Comparison of ENCODE assay signal across 18 mouse cellular contexts in the genomic region with DNA sequence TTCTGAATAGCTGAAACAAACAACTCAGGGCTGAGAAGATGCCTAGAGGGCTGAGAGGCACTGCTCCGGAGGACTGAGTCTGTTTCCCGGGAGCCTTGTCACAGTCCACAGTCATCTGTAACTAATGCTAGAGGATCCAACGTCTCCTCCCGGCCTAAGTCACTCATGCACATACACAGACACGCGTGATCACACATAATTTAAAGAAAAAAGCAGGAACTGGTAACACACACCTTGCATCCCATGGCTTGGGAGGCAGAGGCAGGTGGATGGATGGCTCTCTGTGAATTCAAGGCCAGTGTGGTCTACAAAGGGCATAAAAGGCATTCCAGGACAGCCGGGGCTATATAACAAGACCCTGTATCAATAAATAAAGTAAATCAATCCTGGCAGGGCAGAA. TPM values are rescaled to one million over a fixed set of nuclear protein-coding genes. Genes with fewer than 3 reads are reported as not detected.
DNase-seq lines count a peak whose midpoint lies in the region; ATAC-seq lines count a peak whose summit lies in the region.
"Had no signal": no experiment of that assay in that cellular context is flagged by ENCODE, and none has a peak within 500 bp of the region (broad histone marks: within the 10 kb centered on the region; RNA-seq: fewer than 3 reads in every experiment).

No protein-coding gene starts in this region.

- no peak overlapping the region for H3K4me2 ChIP-seq in heart, embryonic 11.5 days
- no peak overlapping the region for H3K4me2 ChIP-seq in kidney, embryonic 14.5 days (replicated peaks; ENCODE audit: low read depth, low read length)
- H3K4me2 ChIP-seq in neural tube, embryonic 12.5 days (replicated peaks): 0 out of 2 replicates have a peak overlapping the region, but pooled peaks have one; percentile 4
- H3K4me2 ChIP-seq in neural tube, embryonic 15.5 days: no peak overlapping the region
- H3K4me2 ChIP-seq in liver, embryonic 16.5 days (ENCODE audit: low read depth, low read length): no peak overlapping the region
- H3K4me2 ChIP-seq: limb, embryonic 15.5 days; midbrain, embryonic 13.5 days had no signal

- H3K9me3 ChIP-seq in heart, embryonic 10.5 days: no peaks in the 10 kb centered on the region
- H3K9me3 ChIP-seq in heart, embryonic 11.5 days (replicated peaks; ENCODE audit: control insufficient read depth, low read length): 0 out of 2 replicates have a peak, but pooled peaks cover 3% of the 10 kb centered on the region
- no peaks in the 10 kb centered on the region for H3K9me3 ChIP-seq in kidney, embryonic 14.5 days (ENCODE audit: control insufficient read depth, low read length)
- 0 out of 2 replicates have a peak, but pooled peaks cover 5% of the 10 kb centered on the region for H3K9me3 ChIP-seq in neural tube, embryonic 12.5 days
- H3K9me3 ChIP-seq in neural tube, embryonic 15.5 days (replicated peaks): no peaks in the 10 kb centered on the region
- no peaks in the 10 kb centered on the region for H3K9me3 ChIP-seq in liver, embryonic 16.5 days (replicated peaks; ENCODE audit: control insufficient read depth, low read length)
- H3K9me3 ChIP-seq: limb, embryonic 15.5 days had no signal

- no peak overlapping the region for H3K9ac ChIP-seq in heart, embryonic 11.5 days (ENCODE audit: low read depth, low read length)
- no peak overlapping the region for H3K9ac ChIP-seq in kidney, embryonic 14.5 days (ENCODE audit: low read depth, low read length)
- no peak overlapping the region for H3K9ac ChIP-seq in neural tube, embryonic 12.5 days
- no peak overlapping the region for H3K9ac ChIP-seq in neural tube, embryonic 15.5 days (replicated peaks)
- no peak overlapping the region for H3K9ac ChIP-seq in liver, embryonic 16.5 days (ENCODE audit: low read depth, low read length)
- H3K9ac ChIP-seq: forebrain, postnatal 0 days; limb, embryonic 15.5 days; midbrain, embryonic 13.5 days had no signal

- 87% methylated on average over 7 of the region's 7 CpGs for WGBS in heart, embryonic 10.5 days
- 79% methylated on average over 7 of the region's 7 CpGs for WGBS in heart, embryonic 11.5 days (ENCODE audit: insufficient replicate concordance)
- 27% methylated on average over 7 of the region's 7 CpGs for WGBS in kidney, embryonic 14.5 days
- WGBS in neural tube, embryonic 12.5 days: 27% methylated on average over 7 of the region's 7 CpGs
- 17% methylated on average over 7 of the region's 7 CpGs for WGBS in neural tube, embryonic 15.5 days
- WGBS in liver, embryonic 16.5 days (ENCODE audit: insufficient replicate concordance): 67% methylated on average over 7 of the region's 7 CpGs

- no peak for DNase-seq in heart, embryonic 10.5 days (ENCODE audit: low spot score)
- no peak for DNase-seq in kidney, postnatal 10 days
- DNase-seq in thymus, postnatal 36 days: no peak
- DNase-seq: adrenal gland, postnatal 36 days; forebrain, postnatal 0 days; heart, postnatal 4 days; layer of hippocampus, postnatal 36 days; right cerebral cortex, adult 18-20 months; thymus, postnatal 14 days had no signal

- no peaks in the 10 kb centered on the region for H3K27me3 ChIP-seq in heart, embryonic 10.5 days (ENCODE audit: insufficient read depth, poor library complexity, severe bottlenecking)
- no peaks in the 10 kb centered on the region for H3K27me3 ChIP-seq in heart, embryonic 11.5 days (ENCODE audit: control insufficient read depth, insufficient read depth, low read length)
- H3K27me3 ChIP-seq in kidney, embryonic 14.5 days (ENCODE audit: control insufficient read depth, insufficient read depth, low read length): no peaks in the 10 kb centered on the region
- H3K27me3 ChIP-seq in neural tube, embryonic 12.5 days (replicated peaks): no peaks in the 10 kb centered on the region
- H3K27me3 ChIP-seq in neural tube, embryonic 15.5 days (replicated peaks): no peaks in the 10 kb centered on the region
- no peaks in the 10 kb centered on the region for H3K27me3 ChIP-seq in liver, embryonic 16.5 days (ENCODE audit: control insufficient read depth, insufficient read depth, low read depth, low read length)
- H3K27me3 ChIP-seq: limb, embryonic 15.5 days; midbrain, embryonic 13.5 days had no signal

- no peak overlapping the region for H3K4me3 ChIP-seq in heart, embryonic 10.5 days
- no peak overlapping the region for H3K4me3 ChIP-seq in heart, embryonic 11.5 days (ENCODE audit: low read depth, low read length)
- no peak overlapping the region for H3K4me3 ChIP-seq in kidney, embryonic 14.5 days (ENCODE audit: low read length)
- H3K4me3 ChIP-seq in neural tube, embryonic 12.5 days: no peak overlapping the region
- H3K4me3 ChIP-seq in neural tube, embryonic 15.5 days (replicated peaks): no peak overlapping the region
- H3K4me3 ChIP-seq in liver, embryonic 16.5 days (ENCODE audit: low read depth, low read length): no peak overlapping the region
- H3K4me3 ChIP-seq: forebrain, embryonic 10.5 days; limb, embryonic 15.5 days; midbrain, embryonic 13.5 days had no signal

- peaks cover 74% of the 10 kb centered on the region for H3K4me1 ChIP-seq in heart, embryonic 10.5 days
- H3K4me1 ChIP-seq in heart, embryonic 11.5 days (ENCODE audit: control insufficient read depth, insufficient read depth, low read length): peaks cover 52% of the 10 kb centered on the region
- peaks cover 26% of the 10 kb centered on the region for H3K4me1 ChIP-seq in kidney, embryonic 14.5 days (ENCODE audit: control insufficient read depth, insufficient read depth, low read length)
- H3K4me1 ChIP-seq in neural tube, embryonic 12.5 days: peaks cover 14% of the 10 kb centered on the region
- H3K4me1 ChIP-seq in neural tube, embryonic 15.5 days: peaks cover 59% of the 10 kb centered on the region
- H3K4me1 ChIP-seq in liver, embryonic 16.5 days (ENCODE audit: control insufficient read depth, low read depth, low read length): peaks cover 31% of the 10 kb centered on the region

- ATAC-seq in heart, embryonic 11.5 days (replicated peaks; ENCODE audit: insufficient number of reproducible peaks, low FRiP score, low TSS enrichment): no peak
- peak; percentile 70 for ATAC-seq in kidney, embryonic 14.5 days (ENCODE audit: low FRiP score, low TSS enrichment)
- ATAC-seq in neural tube, embryonic 12.5 days (ENCODE audit: low FRiP score, low read depth): no peak
- no peak for ATAC-seq in neural tube, embryonic 15.5 days (ENCODE audit: low FRiP score)
- no peak for ATAC-seq in liver, embryonic 16.5 days (ENCODE audit: low read depth)
- ATAC-seq: forebrain, postnatal 0 days; lung, postnatal 0 days; midbrain, embryonic 13.5 days had no signal

- H3K27ac ChIP-seq in heart, embryonic 10.5 days: peak overlapping the region; percentile 31; the same call in 1 of the 2 replicates
- no peak overlapping the region for H3K27ac ChIP-seq in heart, embryonic 11.5 days (ENCODE audit: low read depth, low read length)
- H3K27ac ChIP-seq in kidney, embryonic 14.5 days (ENCODE audit: low read depth, low read length): 0 out of 2 replicates have a peak overlapping the region, but pooled peaks have one; percentile 32
- H3K27ac ChIP-seq in neural tube, embryonic 12.5 days: no peak overlapping the region
- no peak overlapping the region for H3K27ac ChIP-seq in neural tube, embryonic 15.5 days (replicated peaks)
- peak overlapping the region; percentile 52 for H3K27ac ChIP-seq in liver, embryonic 16.5 days (ENCODE audit: low read length)
- H3K27ac ChIP-seq: forebrain, embryonic 10.5 days; limb, embryonic 15.5 days; midbrain, embryonic 13.5 days had no signal

- peaks cover 10% of the 10 kb centered on the region for H3K36me3 ChIP-seq in heart, embryonic 10.5 days
- H3K36me3 ChIP-seq in heart, embryonic 11.5 days (ENCODE audit: control insufficient read depth, insufficient read depth, low read length): peaks cover 3% of the 10 kb centered on the region; the same call in 1 of the 2 replicates
- no peaks in the 10 kb centered on the region for H3K36me3 ChIP-seq in kidney, embryonic 14.5 days (ENCODE audit: control insufficient read depth, insufficient read depth, low read length)
- peaks cover 7% of the 10 kb centered on the region; the same call in 1 of the 2 replicates for H3K36me3 ChIP-seq in neural tube, embryonic 12.5 days
- H3K36me3 ChIP-seq in neural tube, embryonic 15.5 days: peaks cover 6% of the 10 kb centered on the region; the same call in 1 of the 2 replicates
- H3K36me3 ChIP-seq in liver, embryonic 16.5 days (ENCODE audit: control insufficient read depth, insufficient read depth): peaks cover 5% of the 10 kb centered on the region; the same call in 1 of the 2 replicates

RNA-seq across cellular contexts. Expression of a gene that starts 14.9 kb away (rescaled TPM):
- polyA plus RNA-seq in heart, embryonic 10.5 days (2016; fragmentation: Nextera tagmentation; extraction: Ambion mirVana): 26.5 and 30.1 TPM in 2 replicates
- 10.9 and 16.8 TPM in 2 replicates for polyA plus RNA-seq in heart, embryonic 11.5 days (2014; fragmentation: Nextera tagmentation; extraction: Ambion mirVana)
- 6.7 and 14.3 TPM in 2 replicates for polyA plus RNA-seq in kidney, embryonic 14.5 days (2014; fragmentation: Nextera tagmentation; extraction: Ambion mirVana)
- polyA plus RNA-seq in neural tube, embryonic 12.5 days (2016; fragmentation: Nextera tagmentation; extraction: Ambion mirVana): 57.2 TPM in 2 replicates
- 131 and 150 TPM in 2 replicates for polyA plus RNA-seq in neural tube, embryonic 15.5 days (2015; fragmentation: Nextera tagmentation; extraction: Ambion mirVana)
- 19.3 and 22.1 TPM in 2 replicates for polyA plus RNA-seq in liver, embryonic 16.5 days (2015; fragmentation: Nextera tagmentation; extraction: Ambion mirVana)

Comparison
In these comparisons a context has a peak if more than half of its experiments do, and no peak if none do; other contexts are left out.
1. H3K27ac ChIP-seq: peak in heart, embryonic 10.5 days (single experiment), kidney, embryonic 14.5 days (single experiment) and liver, embryonic 16.5 days (single experiment); none in heart, embryonic 11.5 days (single experiment), neural tube, embryonic 12.5 days (single experiment) and neural tube, embryonic 15.5 days (single experiment).